Mouse (Mus musculus): ENCODE results near the gene Gm10096.
"Not testable (repeated sequence)": the region's sequence is repeated elsewhere in the genome, so short reads cannot be mapped to it uniquely, and the experiment has no call there.

The Gm10096 gene

DNA sequence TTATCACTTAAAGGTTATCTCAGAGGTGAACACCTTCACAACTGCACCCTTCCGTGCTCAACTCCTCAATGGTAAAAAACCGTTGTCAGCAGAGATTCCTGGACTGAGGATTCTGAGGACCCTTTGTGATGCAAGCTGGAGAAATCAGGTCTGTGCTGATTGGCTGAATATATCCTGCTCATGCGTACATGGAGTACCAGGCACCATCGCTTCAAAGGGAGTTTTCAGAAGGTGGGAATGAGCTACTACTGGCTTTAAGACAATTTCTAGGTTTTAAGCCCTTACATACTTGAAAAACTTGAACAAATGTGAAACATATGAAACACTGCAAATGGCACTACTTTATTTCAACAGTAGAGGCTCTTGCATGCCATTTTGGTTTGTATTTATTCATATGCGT lies at the start of gene Gm10096:
Gm10096 (minus strand) TSS at position 101 of the 400 bp plus-strand sequence.
- not testable (repeated sequence) for DNase-seq

Data from cerebellum, postnatal 36 days (tissue).